Mouse (Mus musculus) embryonic facial prominence, embryonic 10.5 days (tissue): ENCODE measurements around the gene Pkp4. TPM values are rescaled to one million over a fixed set of nuclear protein-coding genes. Genes with fewer than 3 reads are reported as not detected.

Source experiments
- DNase-seq: peaks from one replicate; pipeline ENCODE4 v3.0.0-alpha.2; 2017; ENCODE audit warnings: low spot score
- H3K27ac ChIP-seq: fragments of 300-500 bp; sonication (generic); replicated peaks from 2 replicates; pipeline ENCODE4 v1.5.1; 2016; ENCODE audit warnings: mild to moderate bottlenecking
- H3K27me3 ChIP-seq: fragments of 300-500 bp; sonication (generic); replicated peaks from 2 replicates; pipeline ENCODE4 v1.6.1; 2016; ENCODE audit warnings: low read depth, mild to moderate bottlenecking; ENCODE audit not compliant: poor library complexity, severe bottlenecking
- H3K36me3 ChIP-seq: fragments of 300-500 bp; sonication (generic); replicated peaks from 2 replicates; pipeline ENCODE4 v1.6.1; 2016; ENCODE audit warnings: mild to moderate bottlenecking, moderate library complexity
- H3K4me1 ChIP-seq: fragments of 300-500 bp; sonication (generic); 2 replicates; pipeline ENCODE4 v1.6.1; 2016
- H3K4me3 ChIP-seq: fragments of 300-500 bp; sonication (generic); 2 replicates; pipeline ENCODE4 v1.5.1; 2016; ENCODE audit warnings: mild to moderate bottlenecking, moderate library complexity
- H3K9me3 ChIP-seq: fragments of 300-500 bp; sonication (generic); 2 replicates; pipeline ENCODE4 v1.6.1; 2016; ENCODE audit warnings: mild to moderate bottlenecking
- WGBS: fragments of 180-500 bp; shearing (Covaris S2); methylation state at CpG from one replicate; pipeline ENCODE4 v1.1.7; 2016; 5-methylcytosine and 5-hydroxymethylcytosine counted together
- polyA plus RNA-seq: library from polyadenylated mRNA; unstranded; fragments of >200 nt; fragmentation: Nextera tagmentation; extraction: Ambion mirVana; gene quantifications from 2 replicates; pipeline ENCODE4 v1.2.1, GENCODE M21; 2016

Pkp4 gene
- polyA plus RNA-seq, 1 experiment from 2014 or later, result 17.2 TPM

GRCm38 (mm10) chr2:59169572-59170207 lies 9.0 kb downstream of the Pkp4 start:
- H3K4me3 ChIP-seq, result no peak overlapping the region
- DNase-seq, result no peak
- no peak overlapping the region for H3K27ac ChIP-seq
- H3K9me3 ChIP-seq, result no peaks in the 10 kb centered on the region
- no peaks in the 10 kb centered on the region for H3K27me3 ChIP-seq
- H3K4me1 ChIP-seq, result peaks cover 5% of the 10 kb centered on the region; the same call in 1 of the 2 replicates
- no peaks in the 10 kb centered on the region for H3K36me3 ChIP-seq
- WGBS, result 88% methylated on average over 9 of the region's 9 CpGs

DNA sequence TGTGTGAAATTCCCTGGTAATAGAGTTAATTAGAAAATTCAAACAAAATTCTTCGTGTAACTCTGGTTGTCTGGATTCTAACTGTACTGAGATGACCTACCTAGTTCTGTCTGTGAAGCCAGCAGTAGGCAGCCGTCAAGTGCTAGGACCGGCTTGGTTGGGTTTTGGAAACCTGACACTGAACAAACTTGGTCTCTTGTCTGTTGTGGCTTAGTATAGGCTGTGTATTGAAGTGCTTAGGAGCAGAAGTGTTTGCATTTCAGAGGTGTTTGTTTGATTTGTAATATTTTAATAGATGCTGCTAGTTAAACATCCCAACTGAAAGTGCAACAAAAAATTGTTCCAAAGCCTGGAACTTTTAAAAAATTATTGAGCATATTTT lies 9.5 kb downstream of the Pkp4 start:
- H3K27ac ChIP-seq, result no peak overlapping the region
- WGBS, result 66% methylated on average over 3 of the region's 3 CpGs
- DNase-seq, result no peak
- H3K4me1 ChIP-seq, result peaks cover 5% of the 10 kb centered on the region; the same call in 1 of the 2 replicates
- no peaks in the 10 kb centered on the region for H3K27me3 ChIP-seq
- H3K36me3 ChIP-seq, result no peaks in the 10 kb centered on the region
- no peak overlapping the region for H3K4me3 ChIP-seq
- no peaks in the 10 kb centered on the region for H3K9me3 ChIP-seq

DNA sequence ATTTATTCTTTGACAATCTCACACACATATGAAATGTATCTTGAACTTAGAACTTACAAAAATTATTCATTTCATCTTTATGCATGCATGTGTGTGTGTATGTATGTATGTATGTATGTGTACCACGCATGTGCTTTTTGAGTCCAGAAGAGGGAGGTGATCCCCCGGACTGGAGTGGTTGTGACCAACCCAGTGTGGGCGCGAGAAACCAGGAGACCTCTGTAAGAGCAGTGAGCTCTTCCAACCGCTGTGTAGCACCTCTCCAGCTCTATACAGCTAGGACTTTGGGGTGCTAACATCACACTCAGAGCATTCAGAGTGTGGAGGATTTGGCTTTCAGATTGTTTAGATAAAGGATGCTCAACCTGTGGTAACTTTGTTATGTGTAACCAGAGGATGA lies 9.9 kb downstream of the Pkp4 start:
- no peak for DNase-seq
- H3K27me3 ChIP-seq, result no peaks in the 10 kb centered on the region
- no peaks in the 10 kb centered on the region for H3K9me3 ChIP-seq
- no peaks in the 10 kb centered on the region for H3K36me3 ChIP-seq
- H3K4me3 ChIP-seq, result no peak overlapping the region
- 97% methylated on average over 5 of the region's 5 CpGs for WGBS
- H3K4me1 ChIP-seq, result peaks cover 5% of the 10 kb centered on the region; the same call in 1 of the 2 replicates
- H3K27ac ChIP-seq, result no peak overlapping the region

- H3K4me3 ChIP-seq, result no peak overlapping the region
- DNase-seq, result no peak
- H3K27me3 ChIP-seq, result no peaks in the 10 kb centered on the region
- H3K36me3 ChIP-seq, result no peaks in the 10 kb centered on the region
- no peak overlapping the region for H3K27ac ChIP-seq
- WGBS, result 78% methylated on average over 5 of the region's 5 CpGs
- peaks cover 8% of the 10 kb centered on the region; the same call in 1 of the 2 replicates for H3K4me1 ChIP-seq
- H3K9me3 ChIP-seq, result no peaks in the 10 kb centered on the region
Observed at GRCm38 (mm10) chr2:59171533-59171932, 10.9 kb downstream of the Pkp4 start.

- H3K4me3 ChIP-seq, result no peak overlapping the region
- H3K4me1 ChIP-seq, result peaks cover 25% of the 10 kb centered on the region
- H3K27ac ChIP-seq, result no peak overlapping the region
- no peak for DNase-seq
- H3K27me3 ChIP-seq, result no peaks in the 10 kb centered on the region
- no peaks in the 10 kb centered on the region for H3K9me3 ChIP-seq
- H3K36me3 ChIP-seq, result no peaks in the 10 kb centered on the region
- WGBS, result 92% methylated on average over 6 of the region's 6 CpGs
Observed at GRCm38 (mm10) chr2:59175926-59176325, 15.3 kb downstream of the Pkp4 start.

DNA sequence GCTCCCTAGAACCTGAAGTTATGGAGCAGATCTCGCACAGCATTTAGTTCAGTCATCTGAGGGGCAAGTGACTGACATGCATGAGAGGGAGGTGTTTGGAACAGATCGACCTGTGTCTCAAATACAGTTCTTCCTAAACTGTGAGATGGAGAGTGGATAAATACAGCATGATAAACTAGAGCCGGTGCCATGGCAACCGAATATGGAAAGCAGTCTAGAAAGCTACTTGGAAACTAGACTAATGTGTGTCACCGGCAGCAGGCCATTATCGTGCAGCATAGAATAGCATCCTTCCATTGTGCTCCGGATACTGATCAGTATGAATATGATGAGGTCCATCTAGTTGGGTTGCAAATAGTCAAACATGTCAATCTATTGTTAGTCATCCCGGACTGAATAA lies 17.5 kb downstream of the Pkp4 start:
- H3K4me3 ChIP-seq, result no peak overlapping the region
- 95% methylated on average over 8 of the region's 8 CpGs for WGBS

GRCm38 (mm10) chr2:59178960-59179359 lies 18.3 kb downstream of the Pkp4 start:
- Histone ChIP-seq H3K27ac (no peak overlapping the region), H3K36me3 (no peaks in the 10 kb centered on the region), H3K9me3 (no peaks in the 10 kb centered on the region), H3K4me1 (peaks cover 20% of the 10 kb centered on the region), H3K27me3 (no peaks in the 10 kb centered on the region), H3K4me3 (no peak overlapping the region)
- no peak for DNase-seq
- 81% methylated on average over 4 of the region's 4 CpGs for WGBS

More for the DNA sequence above, 17.5 kb downstream of the Pkp4 start:
- peaks cover 20% of the 10 kb centered on the region for H3K4me1 ChIP-seq
- no peaks in the 10 kb centered on the region for H3K27me3 ChIP-seq
- no peaks in the 10 kb centered on the region for H3K9me3 ChIP-seq
- H3K27ac ChIP-seq, result no peak overlapping the region
- H3K36me3 ChIP-seq, result no peaks in the 10 kb centered on the region
- no peak for DNase-seq

- H3K9me3 ChIP-seq, result no peaks in the 10 kb centered on the region
- no peak overlapping the region for H3K27ac ChIP-seq
- H3K4me1 ChIP-seq, result peaks cover 20% of the 10 kb centered on the region
- no peaks in the 10 kb centered on the region for H3K27me3 ChIP-seq
- no peak for DNase-seq
- H3K4me3 ChIP-seq, result no peak overlapping the region
- H3K36me3 ChIP-seq, result 0 out of 2 replicates have a peak, but pooled peaks cover under 1% of the 10 kb centered on the region
- 62% methylated on average over 5 of the region's 5 CpGs for WGBS
Observed at GRCm38 (mm10) chr2:59179487-59179886, 18.8 kb downstream of the Pkp4 start.

DNA sequence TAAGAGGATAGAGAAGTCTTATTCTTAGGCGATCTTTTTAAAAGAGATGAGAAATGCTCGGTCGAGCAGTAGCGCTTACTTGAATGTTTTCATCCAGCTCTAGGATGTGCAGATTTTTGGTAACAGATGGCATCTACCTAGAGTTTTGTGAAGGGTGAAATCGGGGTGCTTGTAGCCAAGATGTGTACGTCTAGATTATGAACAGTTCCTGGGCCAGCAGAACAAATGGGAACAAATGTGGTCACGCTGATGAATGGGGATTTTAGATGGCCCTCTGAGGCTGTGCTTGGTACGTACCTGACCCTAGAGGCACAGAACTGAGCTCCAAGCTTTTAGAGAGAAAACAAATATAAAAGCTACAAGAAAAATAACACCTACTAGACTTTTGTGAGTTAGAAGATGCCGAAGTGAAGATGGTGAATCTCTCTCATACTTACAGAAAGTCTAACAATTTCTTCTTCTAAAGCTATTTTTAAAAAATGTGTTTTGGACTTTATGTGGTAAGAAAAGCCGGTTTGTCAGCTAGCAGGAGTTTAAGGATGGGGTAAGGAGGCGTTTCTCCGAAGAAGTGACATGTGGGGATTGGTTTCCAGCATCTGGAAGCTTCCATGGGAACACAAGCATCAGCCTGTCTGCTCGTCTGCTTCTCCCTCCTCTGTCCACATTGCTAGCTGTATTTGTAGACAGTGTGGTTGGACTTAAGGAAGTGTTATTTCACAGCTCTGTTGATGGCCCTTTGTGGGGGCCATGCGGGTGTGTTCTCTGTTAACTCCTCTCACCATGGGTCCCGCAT lies 20.9 kb downstream of the Pkp4 start:
- Histone ChIP-seq H3K9me3 (no peaks in the 10 kb centered on the region), H3K4me1 (peaks cover 17% of the 10 kb centered on the region), H3K36me3 (0 out of 2 replicates have a peak, but pooled peaks cover 2% of the 10 kb centered on the region), H3K27ac (no peak overlapping the region), H3K4me3 (no peak overlapping the region), H3K27me3 (no peaks in the 10 kb centered on the region)
- no peak for DNase-seq
- 90% methylated on average over 15 of the region's 15 CpGs for WGBS

DNA sequence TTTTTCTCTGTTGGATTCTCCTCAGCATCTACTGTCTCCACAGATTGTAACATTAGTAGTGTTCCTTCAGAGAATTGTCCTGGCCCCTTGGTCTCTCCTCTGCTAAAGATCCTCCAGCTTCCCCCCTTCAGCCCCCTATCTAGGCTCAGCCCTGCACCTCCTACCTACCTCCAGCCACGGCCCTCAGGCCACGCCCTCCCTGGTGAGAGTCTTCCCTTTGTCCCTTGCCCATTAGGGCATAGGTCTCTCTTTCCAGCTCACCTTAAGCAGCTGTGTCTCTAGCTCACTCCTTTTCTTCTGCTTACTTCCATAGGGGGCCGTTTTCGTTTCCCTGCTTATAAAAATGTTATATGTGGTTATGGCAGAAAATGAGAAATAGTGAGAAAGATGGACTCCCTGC lies 22.9 kb downstream of the Pkp4 start:
- H3K9me3 ChIP-seq, result no peaks in the 10 kb centered on the region
- WGBS, result 86% methylated on average over 4 of the region's 4 CpGs
- no peaks in the 10 kb centered on the region for H3K27me3 ChIP-seq
- H3K4me3 ChIP-seq, result no peak overlapping the region
- no peak for DNase-seq
- H3K27ac ChIP-seq, result no peak overlapping the region
- peaks cover 20% of the 10 kb centered on the region for H3K36me3 ChIP-seq
- H3K4me1 ChIP-seq, result peaks cover 21% of the 10 kb centered on the region

GRCm38 (mm10) chr2:59184107-59185064 lies 23.7 kb downstream of the Pkp4 start:
- H3K4me1 ChIP-seq, result peaks cover 16% of the 10 kb centered on the region
- no peak for DNase-seq
- H3K27ac ChIP-seq, result no peak overlapping the region
- H3K4me3 ChIP-seq, result no peak overlapping the region
- 92% methylated on average over 11 of the region's 11 CpGs for WGBS
- no peaks in the 10 kb centered on the region for H3K27me3 ChIP-seq
- H3K36me3 ChIP-seq, result peaks cover 20% of the 10 kb centered on the region
- no peaks in the 10 kb centered on the region for H3K9me3 ChIP-seq

GRCm38 (mm10) chr2:59186122-59186521 lies 25.5 kb downstream of the Pkp4 start:
- Histone ChIP-seq H3K4me1 (0 out of 2 replicates have a peak, but pooled peaks cover 4% of the 10 kb centered on the region), H3K27ac (no peak overlapping the region), H3K36me3 (peaks cover 20% of the 10 kb centered on the region), H3K27me3 (no peaks in the 10 kb centered on the region), H3K9me3 (no peaks in the 10 kb centered on the region), H3K4me3 (no peak overlapping the region)
- 93% methylated on average over 8 of the region's 8 CpGs for whole genome bisulfite sequencing
- DNase-seq, result no peak
